Mouse (Mus musculus) heart, postnatal 14 days (tissue): ENCODE data around the gene Insig1. TPM values are rescaled to one million over a fixed set of nuclear protein-coding genes. Genes with fewer than 3 reads are reported as not detected.
A peak's percentile ranks its signal among the peaks of the same experiment; 100 is the strongest.

Experiments used
- DNase-seq, 2 experiments: peaks; one replicate each; pipeline ENCODE4 v3.0.0; 2021 to 2022
- intact Hi-C: fragments of 180-260 bp; cut with DNase I; formaldehyde crosslinking; loops from one replicate; pipeline ENCODE4 v1.15.1; 2025
- long read RNA-seq, 2 experiments: library from polyadenylated mRNA; stranded (forward); transcript quantifications; one replicate each; pipeline ENCODE4 v2.0.0; 2021
- total RNA-seq, 2 experiments: library from RNA; stranded (reverse); gene quantifications; 2 replicates each; pipeline ENCODE4 v1.2.3; 2021

Gene Insig1
- 10 to 100 TPM; 14.2 to 14.7 TPM for total RNA-seq
- long read RNA-seq, experiment 1, transcript Insig1-201 (5 exons, 2,697 nt), result major isoform, 39 of 41 reads
- long read RNA-seq, experiment 1, partial matches to known transcripts, result 1 of 41 reads
- long read RNA-seq, experiment 1, other reads (novel, unspliced or antisense), result 1 of 41 reads
- long read RNA-seq, experiment 2, transcript Insig1-201 (5 exons, 2,697 nt), result major isoform, 42 of 45 reads
- long read RNA-seq, experiment 2, partial matches to known transcripts, result 2 of 45 reads
- long read RNA-seq, experiment 2, other reads (novel, unspliced or antisense), result 1 of 45 reads

DNA sequence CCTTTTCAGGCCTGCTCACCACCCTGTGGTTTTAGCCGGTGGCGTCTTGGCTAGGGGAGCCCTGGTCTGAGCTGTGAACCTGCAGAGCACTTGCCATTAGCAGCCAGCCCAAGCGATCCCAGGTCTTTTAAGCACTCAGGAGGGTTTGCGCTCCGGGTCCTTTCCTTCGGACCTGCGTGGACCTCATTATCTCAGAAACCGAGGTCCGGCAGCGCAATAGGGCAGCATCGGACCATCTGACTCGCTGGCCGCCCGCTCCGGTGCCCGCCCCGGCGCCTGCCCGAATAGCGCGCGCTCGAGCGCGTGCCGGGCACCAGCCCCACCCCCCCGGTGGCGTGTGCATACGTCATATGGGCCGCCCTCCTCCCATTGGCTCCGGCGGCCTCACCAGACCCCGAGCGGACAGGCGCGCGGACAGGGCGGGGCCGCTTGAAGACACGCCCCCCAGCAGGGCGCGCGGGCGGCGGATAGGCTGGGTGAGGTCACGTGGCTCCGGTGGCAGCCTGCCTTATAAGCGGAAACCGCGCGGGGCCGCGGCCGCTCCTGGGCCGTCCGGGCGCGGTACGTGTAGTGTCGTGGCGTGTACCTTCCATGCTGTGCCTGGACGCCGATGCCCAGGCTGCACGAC, at the start of gene Insig1:
Gene Insig1, plus strand, starts transcription at position 536 of the 628 bp plus-strand sequence.
- peak; percentile 99 for DNase-seq
- intact Hi-C loops, result loop anchor here (2.0 to 5.0 kb wide), 2 partner anchors 32 to 279 kb away; partner anchors contain the start of gene Paxip1

DNA sequence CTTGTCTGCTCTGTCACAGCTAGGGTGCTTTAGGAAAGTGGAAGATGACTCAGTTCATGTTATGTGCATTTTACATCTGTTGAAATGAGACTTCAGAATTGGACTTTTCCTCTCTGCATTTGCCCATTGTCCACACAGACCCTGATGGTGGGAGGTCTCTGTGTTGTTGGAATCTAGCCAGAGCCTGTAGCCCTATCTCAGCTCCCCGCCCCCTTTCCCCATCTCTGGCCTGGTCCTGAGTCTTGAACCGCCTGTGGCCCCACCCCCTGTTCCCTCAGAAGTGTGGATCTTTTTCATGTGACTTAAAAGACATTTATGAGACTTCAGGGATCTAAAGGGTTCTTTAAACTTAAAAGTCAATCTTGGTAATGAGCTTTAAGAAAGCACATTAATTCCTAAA, 47.7 kb upstream of the Insig1 start:
- intact Hi-C loops, result no loop called here
- no peak for DNase-seq

DNA sequence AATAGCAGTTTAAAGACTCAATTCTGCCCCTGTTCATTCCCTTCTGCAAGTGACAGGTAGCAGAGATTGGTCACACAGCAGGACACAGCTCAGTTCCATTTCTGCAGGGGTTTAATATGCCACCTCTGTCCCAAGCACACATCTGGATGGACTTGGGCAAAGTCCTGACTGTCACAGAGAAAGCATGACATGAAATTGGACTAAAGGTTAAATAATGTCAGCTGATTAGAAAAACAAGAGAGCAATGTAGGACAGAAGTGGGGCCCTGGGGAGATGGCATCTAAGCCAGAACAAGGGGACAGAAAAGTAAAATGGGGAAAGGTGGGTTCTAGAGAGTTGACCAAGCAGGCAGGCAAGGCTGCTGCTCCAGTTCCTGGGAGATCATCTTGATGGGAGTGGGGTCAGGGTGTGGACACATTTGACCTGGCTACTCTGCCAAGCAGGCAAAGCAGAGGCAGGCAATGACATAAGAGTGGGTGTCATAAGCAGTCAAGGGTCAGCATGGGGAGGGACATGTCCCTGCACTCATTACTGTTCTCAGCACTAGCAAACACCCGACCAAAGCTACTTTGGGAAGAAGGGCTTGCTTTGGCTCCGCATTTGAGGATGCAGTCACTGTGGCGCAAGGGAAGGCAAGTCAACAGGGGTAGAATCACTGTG, 39.5 kb upstream of the Insig1 start:
- intact Hi-C loops, result no loop called here
- no peak for DNase-seq

DNA sequence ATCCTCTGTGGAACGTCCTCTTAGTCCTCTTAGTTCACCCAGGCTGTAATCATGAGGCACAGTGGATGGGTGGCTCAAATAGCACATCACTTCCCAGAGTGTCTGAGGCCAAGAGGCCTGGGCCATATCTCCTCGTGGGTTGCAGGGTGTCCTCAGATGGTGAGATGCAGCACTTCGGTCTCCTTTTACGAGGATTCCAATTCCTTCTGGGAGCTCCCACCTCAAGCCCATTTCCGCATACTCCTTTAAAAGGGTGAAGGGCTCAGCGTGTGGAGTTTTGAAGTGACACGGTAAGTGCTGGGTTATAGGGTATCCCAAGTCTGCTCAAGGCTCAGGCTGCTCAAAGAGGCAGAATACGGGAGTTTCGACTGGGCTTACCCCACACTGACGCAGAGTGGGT, 38.3 kb upstream of the Insig1 start:
- intact Hi-C loops, result no loop called here
- DNase-seq, result no peak

- no peak for DNase-seq
- intact Hi-C loops, result no loop called here
Observed at GRCm38 (mm10) chr5:28033281-28033680, 37.9 kb upstream of the Insig1 start.

DNA sequence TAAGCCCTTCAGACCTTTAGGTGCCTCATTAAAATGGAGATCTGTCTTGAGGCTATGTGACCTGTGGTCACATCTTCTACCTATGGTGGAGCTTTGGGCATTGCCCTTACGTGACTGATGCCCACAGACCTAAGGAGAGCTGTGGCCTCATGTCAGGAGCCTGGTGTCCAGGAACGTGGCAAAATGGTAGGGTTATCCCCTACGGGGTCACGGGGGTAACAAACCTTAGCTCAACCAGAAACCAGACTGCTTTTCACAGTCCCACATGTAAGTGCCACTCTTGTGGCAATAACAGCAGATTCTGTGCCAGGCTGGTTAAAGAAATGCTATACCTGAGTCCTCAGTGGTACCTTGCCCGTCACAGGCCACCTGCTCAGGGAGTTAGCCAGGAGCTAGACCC, 37.3 kb upstream of the Insig1 start:
- intact Hi-C loops, result no loop called here
- no peak for DNase-seq

- intact Hi-C loops, result no loop called here
- no peak for DNase-seq
Observed at GRCm38 (mm10) chr5:28036011-28036410, 35.2 kb upstream of the Insig1 start.

- intact Hi-C loops, result no loop called here
- DNase-seq, result no peak
Observed at GRCm38 (mm10) chr5:28036518-28036917, 34.6 kb upstream of the Insig1 start.

- intact Hi-C loops, result no loop called here
- DNase-seq, result peak; percentile 61 to 70
Observed at GRCm38 (mm10) chr5:28037172-28037591, 34.0 kb upstream of the Insig1 start.

DNA sequence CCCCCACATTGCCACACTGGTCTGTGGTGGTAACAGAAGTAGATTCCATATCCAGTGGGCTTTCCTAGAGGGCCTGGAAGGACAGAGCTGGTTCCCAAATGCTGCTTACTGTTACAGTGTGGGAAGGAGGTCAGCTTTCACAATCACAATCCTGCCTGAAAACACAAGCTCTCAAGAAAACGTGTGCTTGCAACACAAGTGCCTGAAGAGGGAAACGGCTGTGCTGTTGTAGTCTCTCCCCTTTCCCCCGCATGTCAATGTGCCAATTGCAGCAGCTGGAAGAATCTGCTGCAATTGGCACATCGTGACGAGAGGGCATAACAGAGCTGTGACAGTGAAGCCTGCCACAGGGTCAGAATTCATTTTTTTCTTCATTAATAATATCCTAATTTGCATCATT, 33.5 kb upstream of the Insig1 start:
- DNase-seq, result peak; percentile 37 to 48
- intact Hi-C loops, result loop anchor here (2.0 kb wide), 1 partner anchor 33 kb away; the partner anchor contains the start of gene Insig1

GRCm38 (mm10) chr5:28038115-28038514, 33.0 kb upstream of the Insig1 start:
- peak; percentile 77 to 84 for DNase-seq
- intact Hi-C loops, result loop anchor here (2.0 kb wide), 1 partner anchor 33 kb away; the partner anchor contains the start of gene Insig1

GRCm38 (mm10) chr5:28039746-28040655, 31.2 kb upstream of the Insig1 start:
- intact Hi-C loops, result loop anchor here (2.0 kb wide), 1 partner anchor 31 kb away; the partner anchor contains the start of gene Insig1
- no peak for DNase-seq

DNA sequence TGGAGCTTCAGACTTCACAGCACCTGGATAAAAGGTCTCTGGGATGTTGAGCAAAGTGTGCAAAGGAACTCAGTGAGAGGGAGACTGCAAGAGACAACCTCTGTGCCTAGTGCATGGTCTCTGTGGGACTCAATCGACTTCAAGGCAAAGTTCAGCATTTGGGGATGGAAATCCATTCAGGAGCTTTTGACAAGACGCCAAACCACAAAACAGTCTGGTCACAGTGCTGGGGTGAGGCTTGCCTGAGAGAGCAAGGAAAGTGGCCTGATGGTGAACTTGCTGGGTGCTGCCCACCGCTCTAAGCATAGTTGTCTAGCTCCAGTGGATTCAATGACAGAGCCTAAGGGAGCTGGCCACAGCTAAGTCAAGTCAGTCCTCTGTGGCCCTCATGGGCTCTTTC, 30.4 kb upstream of the Insig1 start:
- intact Hi-C loops, result no loop called here
- DNase-seq, result no peak

- DNase-seq, result no peak
- intact Hi-C loops, result no loop called here
Observed at GRCm38 (mm10) chr5:28042021-28042420, 29.1 kb upstream of the Insig1 start.

DNA sequence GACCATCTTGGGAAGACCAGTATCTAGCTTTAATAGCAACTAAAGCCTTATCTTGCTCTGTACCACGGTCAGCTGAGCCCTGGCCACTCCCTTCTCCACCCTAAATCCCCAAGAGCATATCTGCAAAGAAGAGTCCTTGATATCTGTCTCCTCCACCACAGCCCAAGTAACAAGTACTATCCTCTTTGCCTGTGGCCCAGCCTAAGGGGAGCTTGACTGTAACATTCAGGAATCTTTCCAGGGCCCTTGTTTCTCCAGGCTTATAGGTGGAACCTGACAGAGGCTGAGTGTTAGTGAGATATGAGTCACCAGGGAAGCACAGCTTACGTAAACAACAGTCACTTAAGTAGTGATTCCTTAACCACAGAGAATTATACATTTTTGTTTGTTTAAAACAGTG, 28.4 kb upstream of the Insig1 start:
- intact Hi-C loops, result no loop called here

DNA sequence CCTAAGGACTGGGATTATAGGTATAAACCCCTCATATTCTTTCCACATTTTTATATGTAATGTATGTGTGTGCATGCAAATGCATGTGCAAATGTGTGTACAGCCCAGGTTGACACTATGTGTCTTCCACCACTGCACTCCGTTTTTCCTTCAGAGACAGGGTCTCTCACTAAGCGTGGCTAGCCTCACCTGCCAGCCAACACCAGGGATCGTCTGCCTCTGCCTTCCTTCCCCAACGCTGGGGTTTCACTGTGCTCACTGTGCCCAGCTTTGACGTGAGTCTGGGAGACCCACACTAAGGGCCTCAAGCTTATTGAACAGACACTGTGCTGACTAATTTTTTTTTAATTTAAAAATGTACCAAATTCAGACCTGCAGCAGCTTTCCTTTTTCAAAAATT, 27.8 kb upstream of the Insig1 start:
- intact Hi-C loops, result no loop called here
- no peak for DNase-seq

More for the DNA sequence above, 28.4 kb upstream of the Insig1 start:
- DNase-seq, result no peak

- intact Hi-C loops, result no loop called here
- DNase-seq, result no peak
Observed at GRCm38 (mm10) chr5:28046966-28047365, 24.2 kb upstream of the Insig1 start.

DNA sequence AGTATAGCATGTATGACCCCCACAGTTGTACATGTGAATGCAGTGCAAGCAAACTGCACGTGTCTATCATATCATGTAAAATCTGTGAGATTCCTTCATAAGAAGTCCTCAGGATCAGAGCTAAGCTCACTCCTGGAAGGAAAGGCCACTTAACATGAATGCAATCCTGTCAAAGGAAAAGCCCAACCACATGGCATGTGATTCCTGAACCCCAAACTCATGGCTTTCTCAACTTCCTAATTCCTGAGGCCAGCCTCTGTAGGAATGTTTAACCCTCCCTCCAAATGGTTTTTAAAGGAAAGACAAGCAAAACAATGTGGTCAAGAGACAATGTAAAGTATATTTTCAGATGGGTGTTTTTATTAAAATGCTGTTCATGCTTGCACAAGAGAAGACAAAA, 23.2 kb upstream of the Insig1 start:
- intact Hi-C loops, result no loop called here
- DNase-seq, result no peak

GRCm38 (mm10) chr5:28055450-28055849, 15.7 kb upstream of the Insig1 start:
- DNase-seq, result peak; percentile 21 to 30

DNA sequence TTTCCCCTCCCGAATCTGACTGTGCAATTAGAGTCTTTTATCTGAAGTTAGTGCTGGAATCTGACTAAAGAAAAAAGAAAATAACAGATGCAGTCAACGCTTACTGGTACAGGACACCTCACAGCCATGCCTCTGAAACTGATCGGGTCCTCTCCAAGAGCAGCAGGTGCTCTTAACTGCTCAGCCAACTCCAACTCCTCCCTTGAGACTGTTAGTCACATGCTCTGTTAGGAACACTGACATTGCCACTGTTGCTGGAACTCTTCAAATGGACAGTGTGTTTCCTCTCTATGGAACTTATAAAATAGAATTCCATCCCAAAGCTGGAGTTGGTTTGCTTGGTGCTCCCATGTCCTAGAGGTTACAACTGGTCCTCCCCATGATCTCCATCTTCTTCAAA, 14.3 kb upstream of the Insig1 start:
- intact Hi-C loops, result no loop called here
- no peak for DNase-seq

More at GRCm38 (mm10) chr5:28055450-28055849, 15.7 kb upstream of the Insig1 start:
- intact Hi-C loops, result no loop called here
